Mouse (Mus musculus) forebrain, embryonic 13.5 days (tissue): ENCODE results near the gene Emcn. TPM values are rescaled to one million over a fixed set of nuclear protein-coding genes. Genes with fewer than 3 reads are reported as not detected.
A peak's percentile ranks its signal among the peaks of the same experiment; 100 is the strongest.

ENCODE experiments used
- ATAC-seq: fragments of 200-750 bp; cut with Nextera tagmentation; 2 replicates; pipeline ENCODE4 v1.8.0; 2017
- H3K27ac ChIP-seq: fragments of 300-500 bp; sonication (generic); 2 replicates; pipeline ENCODE4 v1.5.1; 2015; ENCODE audit warnings: inconsistent platforms, mild to moderate bottlenecking, moderate library complexity
- H3K27me3 ChIP-seq: fragments of 300-500 bp; sonication (generic); 2 replicates; pipeline ENCODE4 v1.6.1; 2015; ENCODE audit warnings: mild to moderate bottlenecking, inconsistent platforms
- H3K36me3 ChIP-seq: fragments of 300-500 bp; sonication (generic); 2 replicates; pipeline ENCODE4 v1.6.1; 2015; ENCODE audit warnings: mild to moderate bottlenecking, inconsistent platforms; ENCODE audit not compliant: poor library complexity, severe bottlenecking
- H3K4me1 ChIP-seq: fragments of 300-500 bp; sonication (generic); 2 replicates; pipeline ENCODE4 v1.6.1; 2015; ENCODE audit warnings: inconsistent platforms
- H3K4me2 ChIP-seq: fragments of 300-500 bp; sonication (generic); 2 replicates; pipeline ENCODE4 v1.6.1; 2015; ENCODE audit warnings: inconsistent platforms, mild to moderate bottlenecking, moderate library complexity
- H3K4me3 ChIP-seq: fragments of 300-500 bp; sonication (generic); 2 replicates; pipeline ENCODE4 v1.5.1; 2015; ENCODE audit warnings: mild to moderate bottlenecking, inconsistent platforms
- H3K9ac ChIP-seq: fragments of 300-500 bp; sonication (generic); 2 replicates; pipeline ENCODE4 v1.6.1; 2015; ENCODE audit warnings: mild to moderate bottlenecking, inconsistent platforms
- H3K9me3 ChIP-seq: fragments of 300-500 bp; sonication (generic); replicated peaks from 2 replicates; pipeline ENCODE4 v1.6.1; 2016; ENCODE audit warnings: inconsistent platforms
- WGBS: fragments of 180-500 bp; shearing (Covaris S2); methylation state at CpG from one replicate; pipeline ENCODE4 v1.1.7; 2015; 5-methylcytosine and 5-hydroxymethylcytosine counted together
- polyA plus RNA-seq: library from polyadenylated mRNA; unstranded; fragments of >200 nt; fragmentation: Nextera tagmentation; extraction: Ambion mirVana; gene quantifications from 2 replicates; pipeline ENCODE4 v1.2.1, GENCODE M21; 2015

Gene Emcn
- polyA plus RNA-seq, 1 experiment from 2014 or later: 10.4 TPM

DNA sequence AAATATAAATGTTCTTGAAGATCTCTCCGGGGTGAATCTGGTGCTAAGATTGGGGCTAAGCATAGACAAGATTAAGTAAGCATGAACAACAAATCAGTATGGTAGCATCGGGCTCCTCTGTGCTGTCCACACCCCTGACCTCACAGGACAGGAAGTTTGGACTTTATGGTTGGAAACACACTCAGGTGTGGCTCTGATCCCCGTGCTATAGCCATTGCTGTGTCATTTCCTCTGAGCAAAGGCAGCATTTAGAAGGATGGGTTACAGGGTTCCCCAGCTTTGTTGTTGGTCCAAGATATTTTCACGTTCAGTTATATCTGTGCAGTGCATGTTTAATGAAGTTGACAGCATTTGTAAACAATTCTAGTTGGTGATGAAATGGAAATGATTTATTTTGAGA is 9.9 kb upstream of the Emcn start:
- no peaks in the 10 kb centered on the region for H3K27me3 ChIP-seq
- H3K4me3 ChIP-seq: no peak overlapping the region
- WGBS: 80% methylated on average over 4 of the region's 4 CpGs
- H3K4me1 ChIP-seq: no peaks in the 10 kb centered on the region
- H3K9me3 ChIP-seq: no peaks in the 10 kb centered on the region
- H3K9ac ChIP-seq: no peak overlapping the region
- H3K4me2 ChIP-seq: no peak overlapping the region
- H3K27ac ChIP-seq: no peak overlapping the region
- ATAC-seq: no peak
- no peaks in the 10 kb centered on the region for H3K36me3 ChIP-seq

DNA sequence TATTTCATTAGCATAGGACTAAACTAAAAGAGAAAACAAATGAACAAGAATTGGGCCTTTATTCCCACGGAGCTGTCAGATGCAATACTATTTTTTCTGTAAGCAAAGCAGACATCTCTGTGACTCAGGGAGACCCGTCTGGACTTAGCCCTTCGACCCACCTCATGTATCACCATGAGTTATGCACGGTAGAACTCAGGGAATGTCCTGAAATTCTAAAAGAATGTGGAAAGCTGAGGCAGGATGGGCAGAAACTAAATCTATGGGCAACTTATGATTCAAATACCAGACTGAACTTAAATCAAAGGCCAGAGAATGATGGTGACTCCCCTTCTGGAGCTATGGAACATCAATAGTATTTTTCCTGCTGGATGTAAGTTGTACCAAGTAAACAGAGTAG is 8.3 kb upstream of the Emcn start:
- Histone ChIP-seq H3K27ac (no peak overlapping the region), H3K36me3 (no peaks in the 10 kb centered on the region), H3K4me2 (no peak overlapping the region), H3K4me3 (no peak overlapping the region), H3K27me3 (no peaks in the 10 kb centered on the region), H3K9me3 (no peaks in the 10 kb centered on the region), H3K4me1 (no peaks in the 10 kb centered on the region), H3K9ac (no peak overlapping the region)
- ATAC-seq: no peak
- WGBS: 83% methylated on average over 4 of the region's 4 CpGs

DNA sequence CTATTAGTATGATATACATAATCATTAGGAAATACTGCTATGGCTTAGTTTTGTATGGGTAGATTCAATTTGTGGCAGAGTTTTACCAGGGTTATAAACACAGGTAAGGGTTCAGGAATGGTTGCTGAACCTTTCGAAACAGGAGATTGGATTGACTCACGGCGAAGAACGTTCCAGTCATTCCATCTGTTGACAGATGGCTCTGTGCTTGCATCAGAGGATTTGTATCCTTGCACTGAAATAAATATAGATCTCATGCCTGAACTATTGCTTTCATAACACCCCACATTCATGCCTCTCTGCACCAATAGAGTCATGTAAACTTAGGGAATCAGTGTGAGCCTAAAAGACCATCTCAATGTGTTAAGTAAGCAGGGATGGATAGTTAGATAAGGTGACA is 4.9 kb upstream of the Emcn start:
- Histone ChIP-seq H3K9me3 (no peaks in the 10 kb centered on the region), H3K9ac (no peak overlapping the region), H3K36me3 (no peaks in the 10 kb centered on the region), H3K4me2 (no peak overlapping the region), H3K27ac (no peak overlapping the region), H3K4me1 (no peaks in the 10 kb centered on the region), H3K27me3 (no peaks in the 10 kb centered on the region), H3K4me3 (no peak overlapping the region)
- 97% methylated on average over 4 of the region's 4 CpGs for WGBS
- no peak for ATAC-seq

DNA sequence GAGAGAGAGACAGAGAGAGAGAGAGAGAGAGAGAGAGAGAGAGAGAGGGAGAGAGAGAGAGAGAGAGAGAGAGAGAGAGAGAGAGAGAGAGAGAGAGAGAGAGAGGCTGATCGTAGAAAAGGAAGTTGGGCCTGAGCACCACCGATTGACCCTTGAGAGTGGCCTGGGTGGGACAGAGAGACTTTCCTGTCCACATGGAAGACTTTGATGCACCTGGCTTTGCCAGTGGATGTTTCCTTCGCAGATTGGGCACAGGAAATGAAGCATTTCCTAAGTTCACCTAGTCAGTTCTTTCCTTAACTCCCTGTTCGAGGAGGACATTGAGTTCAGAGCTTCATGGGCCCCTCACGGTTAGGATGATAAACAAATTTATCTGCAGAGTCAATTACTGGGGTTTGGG is 2.6 kb downstream of the Emcn start:
- Histone ChIP-seq H3K27ac (no peak overlapping the region), H3K9me3 (no peaks in the 10 kb centered on the region), H3K36me3 (no peaks in the 10 kb centered on the region), H3K27me3 (no peaks in the 10 kb centered on the region), H3K9ac (no peak overlapping the region), H3K4me1 (no peaks in the 10 kb centered on the region), H3K4me3 (no peak overlapping the region), H3K4me2 (no peak overlapping the region)
- 77% methylated on average over 5 of the region's 5 CpGs for WGBS
- ATAC-seq: no peak

DNA sequence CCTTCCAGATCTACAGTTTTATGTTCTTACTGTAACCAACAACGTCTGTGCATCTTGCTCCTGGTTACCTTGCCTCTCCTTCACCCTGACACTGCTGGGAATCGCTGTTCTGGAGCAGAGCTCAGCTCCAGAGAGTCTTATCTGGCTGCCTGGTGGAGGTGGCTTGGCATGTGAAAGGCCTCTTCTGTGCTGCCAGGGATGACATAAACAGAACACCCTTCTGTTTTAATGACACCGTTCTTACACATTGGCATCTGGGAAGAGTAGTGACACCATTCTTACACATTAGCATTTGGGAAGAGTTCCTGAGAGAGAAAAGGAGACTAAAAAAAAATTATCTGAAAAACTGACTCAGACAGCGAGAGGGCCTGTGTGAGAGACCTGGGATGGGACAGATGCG is 11.0 kb downstream of the Emcn start:
- Histone ChIP-seq H3K27me3 (no peaks in the 10 kb centered on the region), H3K4me1 (no peaks in the 10 kb centered on the region), H3K27ac (no peak overlapping the region), H3K4me2 (no peak overlapping the region), H3K9ac (no peak overlapping the region), H3K9me3 (no peaks in the 10 kb centered on the region), H3K4me3 (no peak overlapping the region), H3K36me3 (no peaks in the 10 kb centered on the region)
- 86% methylated on average over 5 of the region's 5 CpGs for WGBS
- ATAC-seq: no peak

DNA sequence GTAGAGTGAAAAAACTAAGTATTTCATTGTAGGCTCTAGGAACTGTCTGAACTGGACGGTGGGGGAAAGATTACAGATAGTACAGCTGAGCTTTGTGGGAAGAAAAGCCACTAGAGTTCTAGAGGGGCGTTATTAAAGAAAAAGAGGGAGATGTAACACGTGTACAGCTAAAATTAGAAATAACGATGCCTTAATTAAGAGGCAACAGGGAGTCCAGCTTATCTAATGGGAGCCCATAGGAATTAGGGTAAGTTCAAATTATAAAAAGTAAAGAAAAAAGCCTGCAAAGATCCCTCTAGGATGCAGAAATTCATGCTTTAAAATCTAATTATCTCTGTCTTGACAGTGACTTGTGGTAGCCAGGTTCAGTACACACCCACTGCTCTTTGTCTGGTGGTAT is 15.8 kb downstream of the Emcn start:
- Histone ChIP-seq H3K9ac (no peak overlapping the region), H3K4me1 (no peaks in the 10 kb centered on the region), H3K36me3 (no peaks in the 10 kb centered on the region), H3K27me3 (no peaks in the 10 kb centered on the region), H3K4me2 (no peak overlapping the region), H3K9me3 (no peaks in the 10 kb centered on the region), H3K27ac (no peak overlapping the region), H3K4me3 (no peak overlapping the region)
- WGBS: 39% methylated on average over 4 of the region's 4 CpGs
- ATAC-seq: no peak

DNA sequence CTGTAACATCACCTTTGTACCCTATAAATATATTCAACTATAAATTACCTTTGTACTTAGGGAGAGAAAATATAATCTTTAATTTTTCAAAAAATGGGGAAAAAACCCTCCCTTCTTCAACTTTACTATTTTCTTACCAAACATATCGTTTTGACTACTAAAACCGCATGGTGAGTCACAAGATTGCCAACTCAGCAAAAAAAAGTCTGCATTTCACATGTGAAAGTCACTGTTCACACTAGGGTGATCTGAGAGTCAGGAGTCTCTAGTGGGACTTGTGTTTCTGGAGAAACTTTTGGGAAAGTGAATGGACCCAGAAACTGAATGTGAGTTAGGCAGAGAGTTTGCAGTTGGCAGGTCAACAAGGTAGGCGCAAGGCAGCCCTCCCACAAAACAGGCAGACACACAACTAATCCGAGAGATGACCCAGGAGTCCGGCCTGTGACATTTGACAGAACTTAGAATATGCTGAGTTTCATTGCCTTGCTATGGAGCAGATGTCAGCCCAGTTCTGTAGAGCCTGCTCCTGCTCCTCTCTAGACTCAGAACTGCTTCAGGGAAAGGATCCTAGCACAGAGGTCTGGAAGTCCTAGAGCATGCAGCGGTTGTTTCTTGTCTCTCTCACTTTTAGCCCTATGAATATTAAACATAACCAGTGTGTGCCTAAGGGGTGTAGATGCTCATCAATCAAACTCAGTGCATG is 26.4 kb downstream of the Emcn start:
- Histone ChIP-seq H3K4me3 (no peak overlapping the region), H3K4me1 (peaks cover 7% of the 10 kb centered on the region; the same call in 1 of the 2 replicates), H3K9ac (no peak overlapping the region), H3K9me3 (no peaks in the 10 kb centered on the region), H3K36me3 (no peaks in the 10 kb centered on the region), H3K4me2 (no peak overlapping the region), H3K27ac (no peak overlapping the region), H3K27me3 (no peaks in the 10 kb centered on the region)
- WGBS: 93% methylated on average over 6 of the region's 6 CpGs
- peak; percentile 24; the same call in 1 of the 2 replicates for ATAC-seq

DNA sequence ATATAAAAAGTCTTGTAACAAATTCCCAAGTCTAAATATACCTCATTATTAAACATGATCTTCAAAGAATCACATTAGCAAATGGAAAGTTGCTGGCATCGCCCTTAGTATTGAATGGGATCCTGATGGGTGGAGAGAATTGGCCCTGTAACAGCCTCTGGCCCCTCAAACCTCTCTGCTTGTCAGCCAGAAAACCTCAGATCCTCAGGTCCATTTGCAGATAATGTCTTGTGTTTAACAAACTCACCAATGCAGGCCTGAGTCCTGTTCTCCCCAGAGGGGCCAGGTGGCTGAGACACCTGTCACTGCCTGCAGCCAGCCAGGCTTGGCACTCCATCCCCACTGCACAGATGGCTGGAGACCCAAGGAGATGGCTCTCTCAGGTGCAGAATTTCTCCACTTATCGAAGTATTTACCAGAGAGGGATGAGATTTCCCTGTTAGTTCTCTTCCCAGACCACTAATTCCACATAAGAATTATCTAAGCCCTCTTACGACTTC is 27.0 kb downstream of the Emcn start:
- no peak overlapping the region for H3K4me3 ChIP-seq
- H3K27ac ChIP-seq: no peak overlapping the region
- peak; percentile 79 for ATAC-seq
- no peaks in the 10 kb centered on the region for H3K27me3 ChIP-seq
- no peak overlapping the region for H3K4me2 ChIP-seq
- no peaks in the 10 kb centered on the region for H3K9me3 ChIP-seq
- WGBS: 58% methylated on average over 3 of the region's 3 CpGs
- H3K36me3 ChIP-seq: no peaks in the 10 kb centered on the region
- no peak overlapping the region for H3K9ac ChIP-seq
- H3K4me1 ChIP-seq: peaks cover 7% of the 10 kb centered on the region; the same call in 1 of the 2 replicates

DNA sequence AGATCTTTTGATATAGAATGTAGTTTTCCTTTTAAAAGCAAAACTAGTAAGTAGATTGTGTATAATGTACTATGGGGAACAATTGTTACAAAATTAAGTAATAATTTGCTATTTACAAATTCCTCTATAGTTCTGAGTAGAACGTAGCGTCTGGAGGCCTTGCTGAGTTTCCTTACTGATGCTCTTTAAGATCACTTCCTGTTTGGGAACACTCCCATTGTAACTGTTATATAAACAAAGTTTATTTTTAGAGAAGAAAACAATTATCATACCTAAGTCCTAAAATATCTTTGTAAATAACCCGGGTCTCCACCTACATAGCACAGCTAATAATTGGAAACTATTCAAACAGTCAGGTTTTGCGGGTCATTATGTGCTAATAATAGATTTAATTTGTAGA is 32.0 kb downstream of the Emcn start:
- Histone ChIP-seq H3K4me2 (no peak overlapping the region), H3K27ac (no peak overlapping the region), H3K36me3 (no peaks in the 10 kb centered on the region), H3K4me1 (peaks cover 3% of the 10 kb centered on the region; the same call in 1 of the 2 replicates), H3K27me3 (no peaks in the 10 kb centered on the region), H3K4me3 (no peak overlapping the region), H3K9ac (no peak overlapping the region), H3K9me3 (no peaks in the 10 kb centered on the region)
- no peak for ATAC-seq
- WGBS: 87% methylated on average over 4 of the region's 4 CpGs

DNA sequence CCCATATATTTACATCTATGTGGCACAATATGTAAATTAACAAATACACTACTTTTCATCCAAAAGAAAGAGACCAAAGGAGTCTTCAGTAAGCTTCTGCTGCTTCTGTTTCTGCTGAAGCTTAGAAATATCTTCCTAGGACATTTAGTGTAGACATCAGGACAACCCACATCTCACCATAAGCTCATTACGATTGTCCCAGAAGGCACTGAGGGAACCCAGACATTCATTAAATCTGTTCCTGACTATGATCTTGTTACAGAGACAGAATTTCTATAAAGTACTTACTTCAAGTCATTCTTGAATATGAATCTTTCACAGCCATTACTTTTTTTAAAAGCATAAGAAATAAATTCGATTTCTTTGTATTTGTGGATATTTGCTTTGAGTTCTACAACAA is 41.4 kb downstream of the Emcn start:
- no peaks in the 10 kb centered on the region for H3K36me3 ChIP-seq
- no peak overlapping the region for H3K4me2 ChIP-seq
- no peak overlapping the region for H3K4me3 ChIP-seq
- no peaks in the 10 kb centered on the region for H3K27me3 ChIP-seq
- H3K9ac ChIP-seq: no peak overlapping the region
- no peak for ATAC-seq
- no peaks in the 10 kb centered on the region for H3K9me3 ChIP-seq
- H3K4me1 ChIP-seq: no peaks in the 10 kb centered on the region
- no peak overlapping the region for H3K27ac ChIP-seq
- 82% methylated on average over 2 of the region's 2 CpGs for WGBS

DNA sequence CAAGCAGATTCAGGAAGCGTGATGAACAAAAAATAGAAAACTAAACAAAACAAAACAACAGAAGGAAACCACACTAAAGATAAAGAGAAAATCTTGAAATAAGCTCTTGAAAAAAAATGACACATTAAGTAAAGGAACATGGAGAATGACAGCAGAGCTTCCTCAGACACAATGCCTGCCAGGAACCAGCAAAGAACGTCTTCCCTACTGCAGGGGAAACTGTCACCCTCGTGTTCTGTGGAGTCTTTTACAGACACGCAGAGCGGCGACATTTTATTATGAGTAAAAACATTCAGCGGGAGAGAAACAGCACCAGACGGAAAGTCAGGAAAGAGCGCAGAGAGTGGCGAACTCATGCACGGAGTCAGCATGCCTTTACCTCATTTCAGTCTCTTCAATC is 54.7 kb downstream of the Emcn start:
- no peak overlapping the region for H3K9ac ChIP-seq
- H3K27ac ChIP-seq: no peak overlapping the region
- H3K36me3 ChIP-seq: no peaks in the 10 kb centered on the region
- H3K4me1 ChIP-seq: no peaks in the 10 kb centered on the region
- no peaks in the 10 kb centered on the region for H3K27me3 ChIP-seq
- ATAC-seq: no peak
- no peak overlapping the region for H3K4me3 ChIP-seq
- H3K9me3 ChIP-seq: no peaks in the 10 kb centered on the region
- no peak overlapping the region for H3K4me2 ChIP-seq
- 77% methylated on average over 11 of the region's 11 CpGs for WGBS

DNA sequence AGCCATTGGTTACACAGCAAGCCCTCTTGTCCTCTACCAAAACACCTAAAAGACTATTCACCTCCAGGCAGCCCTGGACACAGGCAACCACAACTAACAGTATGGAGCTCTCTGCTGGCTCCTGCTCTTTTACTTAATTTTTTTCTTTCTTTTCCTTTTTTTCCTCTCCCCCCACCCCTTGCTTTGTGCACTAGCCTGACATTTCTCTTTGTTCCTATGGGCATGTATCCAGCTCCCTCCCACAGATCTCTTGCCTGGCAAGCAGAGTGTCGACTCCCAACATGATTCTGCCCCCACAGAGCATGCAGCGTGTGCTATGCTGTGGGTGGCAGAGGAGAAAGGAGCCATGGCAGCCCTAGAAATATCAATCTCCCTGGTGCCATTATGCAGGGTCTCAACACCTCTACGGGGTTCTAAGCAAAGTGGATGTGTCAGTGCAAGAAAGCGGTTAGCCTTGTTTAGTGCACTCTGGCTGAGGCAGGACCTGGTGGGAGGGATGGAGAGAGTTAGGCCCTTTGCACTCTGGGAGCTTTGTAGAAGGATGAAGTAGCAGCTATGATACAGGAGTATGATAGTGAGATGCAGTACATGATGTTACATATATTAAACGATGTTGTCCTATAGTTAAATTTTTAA is 74.7 kb downstream of the Emcn start:
- ATAC-seq: peak; percentile 91
- Histone ChIP-seq H3K27ac (no peak overlapping the region), H3K27me3 (no peaks in the 10 kb centered on the region), H3K4me2 (no peak overlapping the region), H3K9ac (no peak overlapping the region), H3K9me3 (no peaks in the 10 kb centered on the region), H3K4me3 (no peak overlapping the region), H3K36me3 (no peaks in the 10 kb centered on the region), H3K4me1 (peaks cover 6% of the 10 kb centered on the region)
- WGBS: 54% methylated on average over 5 of the region's 5 CpGs

DNA sequence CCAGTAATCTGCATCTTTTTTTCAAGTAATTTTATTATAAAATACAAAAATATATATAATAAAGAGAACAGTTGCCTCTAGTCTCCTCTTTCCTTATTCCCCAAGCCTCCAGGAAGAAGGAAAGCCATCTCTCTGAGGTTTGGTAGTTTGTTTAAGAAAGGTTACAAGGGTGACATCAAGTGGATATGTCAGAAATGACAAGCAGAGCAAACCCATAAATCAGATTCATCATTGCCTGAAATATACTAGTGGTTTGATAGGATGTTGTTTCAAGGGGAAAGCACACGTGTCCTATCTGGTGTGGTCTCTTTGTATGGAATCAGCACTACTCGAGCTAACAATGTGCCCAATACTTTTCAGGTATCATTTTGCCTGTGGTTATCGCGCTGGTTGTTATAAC is 77.8 kb downstream of the Emcn start:
- Histone ChIP-seq H3K27ac (no peak overlapping the region), H3K4me3 (no peak overlapping the region), H3K27me3 (no peaks in the 10 kb centered on the region), H3K9ac (no peak overlapping the region), H3K4me2 (no peak overlapping the region), H3K9me3 (no peaks in the 10 kb centered on the region), H3K4me1 (peaks cover 6% of the 10 kb centered on the region), H3K36me3 (no peaks in the 10 kb centered on the region)
- 70% methylated on average over 4 of the region's 4 CpGs for WGBS
- ATAC-seq: peak; percentile 37
